Mouse (Mus musculus): ENCODE data around the gene Slc25a13. TPM values are rescaled to one million over a fixed set of nuclear protein-coding genes. Genes with fewer than 3 reads are reported as not detected.

Slc25a13 gene
- polyA plus RNA-seq, 1 experiment, result 3.2 TPM

DNA sequence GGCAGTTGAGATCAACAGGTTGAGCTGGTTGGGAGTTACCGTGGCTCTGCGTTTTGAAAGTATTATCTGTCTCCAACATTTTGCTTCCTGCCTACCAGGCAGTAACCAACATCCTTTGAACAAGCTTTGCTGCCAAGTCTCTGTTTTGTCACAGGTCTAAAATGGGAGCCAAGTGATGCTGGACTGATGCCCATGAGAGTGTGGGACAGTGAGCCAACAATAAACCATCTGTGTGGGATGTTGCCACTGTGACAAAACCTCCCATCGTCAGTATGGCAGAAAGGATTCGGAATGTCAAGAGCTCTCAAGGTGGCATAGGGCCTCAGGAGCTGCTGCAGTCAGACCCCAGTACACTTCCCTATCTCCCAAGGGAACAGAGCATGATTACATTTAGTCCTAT, 128.8 kb downstream of the Slc25a13 start:
- Histone ChIP-seq H3K36me3 (ENCODE audit: control insufficient read depth, insufficient read depth, low read length) (peaks cover 2% of the 10 kb centered on the region; the same call in 1 of the 2 replicates), H3K27ac (ENCODE audit: insufficient read depth, low read depth, low read length) (no peak overlapping the region), H3K27me3 (ENCODE audit: control insufficient read depth, insufficient read depth, low read length) (no peaks in the 10 kb centered on the region), H3K4me3 (ENCODE audit: low read depth, low read length) (no peak overlapping the region), H3K4me1 (ENCODE audit: control insufficient read depth, insufficient read depth, insufficient read length, low read length) (no peaks in the 10 kb centered on the region)
- 83% methylated on average over 4 of the region's 4 CpGs for WGBS
- TF ChIP-seq POLR2A (IDR thresholded peaks at IDR 0.05; ENCODE audit: low read depth, low read length) (no peak), CTCF (IDR thresholded peaks at IDR 0.05; ENCODE audit: extremely low read depth, insufficient read length, insufficient replicate concordance, low read depth, low read length) (no peak)

DNA sequence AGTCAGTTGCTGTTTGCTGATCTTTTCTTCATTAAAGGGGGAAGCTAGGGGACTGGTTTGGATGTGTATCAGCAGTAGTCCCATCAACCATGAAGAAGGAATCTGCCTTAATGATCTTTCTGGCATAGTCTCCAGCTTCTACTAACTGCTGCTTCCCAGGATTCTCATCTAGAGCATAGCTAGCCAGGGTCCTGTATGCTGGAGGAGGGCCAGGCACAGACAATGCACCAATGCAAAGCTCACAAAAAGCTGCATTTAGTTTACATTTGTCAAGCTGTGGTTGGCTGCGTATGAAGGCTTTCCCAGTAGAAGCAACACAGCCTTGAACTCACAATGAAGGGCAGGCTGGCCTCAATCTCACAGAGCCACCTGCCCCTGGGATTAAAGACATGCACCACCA, 136.5 kb downstream of the Slc25a13 start:
- Histone ChIP-seq H3K27ac (ENCODE audit: insufficient read depth, low read depth, low read length) (no peak overlapping the region), H3K4me1 (ENCODE audit: control insufficient read depth, insufficient read depth, insufficient read length, low read length) (no peaks in the 10 kb centered on the region), H3K27me3 (ENCODE audit: control insufficient read depth, insufficient read depth, low read length) (no peaks in the 10 kb centered on the region), H3K36me3 (ENCODE audit: control insufficient read depth, insufficient read depth, low read length) (peaks cover 2% of the 10 kb centered on the region; the same call in 1 of the 2 replicates), H3K4me3 (ENCODE audit: low read depth, low read length) (no peak overlapping the region)
- WGBS, result 83% methylated on average over 1 of the region's 1 CpGs
- TF ChIP-seq POLR2A (IDR thresholded peaks at IDR 0.05; ENCODE audit: low read depth, low read length), result no peak

DNA sequence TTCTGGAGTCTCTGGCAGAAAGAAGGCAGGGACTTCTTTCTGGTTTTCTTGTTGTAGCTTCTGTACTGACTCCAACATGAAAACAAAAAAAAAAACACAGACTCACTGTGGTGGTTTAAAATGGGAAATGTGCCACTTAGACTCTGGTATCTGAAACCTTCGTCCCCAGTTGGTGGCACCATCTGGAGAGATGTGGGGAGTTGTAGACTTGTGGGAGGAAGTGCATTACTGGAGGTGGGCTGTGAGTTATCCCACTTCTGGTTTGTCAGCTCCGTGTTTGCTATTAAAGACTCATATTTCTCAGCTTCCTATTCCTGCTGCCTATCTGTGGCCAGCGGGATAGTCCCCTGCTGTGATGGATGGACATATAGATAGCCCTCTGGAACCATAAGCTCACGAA, 139.7 kb downstream of the Slc25a13 start:
- H3K4me1 ChIP-seq (ENCODE audit: control insufficient read depth, insufficient read depth, insufficient read length, low read length), result no peaks in the 10 kb centered on the region
- TF ChIP-seq CTCF (IDR thresholded peaks at IDR 0.05; ENCODE audit: extremely low read depth, insufficient read length, insufficient replicate concordance, low read depth, low read length) (no peak), POLR2A (IDR thresholded peaks at IDR 0.05; ENCODE audit: low read depth, low read length) (no peak)
- no peaks in the 10 kb centered on the region for H3K27me3 ChIP-seq (ENCODE audit: control insufficient read depth, insufficient read depth, low read length)
- peaks cover 3% of the 10 kb centered on the region; the same call in 1 of the 2 replicates for H3K36me3 ChIP-seq (ENCODE audit: control insufficient read depth, insufficient read depth, low read length)
- H3K27ac ChIP-seq (ENCODE audit: insufficient read depth, low read depth, low read length), result no peak overlapping the region
- 79% methylated on average over 4 of the region's 4 CpGs for WGBS
- H3K4me3 ChIP-seq (ENCODE audit: low read depth, low read length), result no peak overlapping the region

DNA sequence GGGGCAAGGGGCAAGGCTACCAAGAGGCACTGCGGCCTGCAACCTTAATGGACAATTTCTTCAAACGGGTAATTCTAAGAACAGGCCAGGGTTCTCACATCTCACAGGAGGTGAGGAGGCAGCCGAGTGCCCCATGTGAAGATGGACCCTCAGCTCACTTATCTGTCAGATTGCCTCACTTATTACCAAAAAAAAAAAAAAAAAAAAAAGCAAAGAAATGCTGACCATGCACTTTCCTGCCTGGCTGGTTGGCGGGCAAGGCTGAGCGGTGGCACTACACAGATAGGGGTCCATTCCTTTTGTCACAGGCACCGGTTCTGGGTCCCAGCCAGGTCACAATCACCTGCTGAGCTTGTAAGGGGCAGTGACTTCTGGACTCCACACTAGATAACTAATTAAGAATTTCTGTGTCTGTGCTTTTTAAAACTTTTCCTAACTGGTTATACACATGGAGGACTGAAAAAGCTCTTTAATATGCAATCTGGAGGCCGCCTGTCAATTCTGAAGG, 141.0 kb downstream of the Slc25a13 start:
- TF ChIP-seq POLR2A (IDR thresholded peaks at IDR 0.05; ENCODE audit: low read depth, low read length), result no peak
- TF ChIP-seq CTCF (IDR thresholded peaks at IDR 0.05; ENCODE audit: extremely low read depth, insufficient read length, insufficient replicate concordance, low read depth, low read length), result no peak
- H3K27me3 ChIP-seq (ENCODE audit: control insufficient read depth, insufficient read depth, low read length), result no peaks in the 10 kb centered on the region
- no peak overlapping the region for H3K27ac ChIP-seq (ENCODE audit: insufficient read depth, low read depth, low read length)
- H3K36me3 ChIP-seq (ENCODE audit: control insufficient read depth, insufficient read depth, low read length), result peaks cover 3% of the 10 kb centered on the region; the same call in 1 of the 2 replicates
- 92% methylated on average over 7 of the region's 7 CpGs for WGBS
- no peak overlapping the region for H3K4me3 ChIP-seq (ENCODE audit: low read depth, low read length)
- no peaks in the 10 kb centered on the region for H3K4me1 ChIP-seq (ENCODE audit: control insufficient read depth, insufficient read depth, insufficient read length, low read length)

DNA sequence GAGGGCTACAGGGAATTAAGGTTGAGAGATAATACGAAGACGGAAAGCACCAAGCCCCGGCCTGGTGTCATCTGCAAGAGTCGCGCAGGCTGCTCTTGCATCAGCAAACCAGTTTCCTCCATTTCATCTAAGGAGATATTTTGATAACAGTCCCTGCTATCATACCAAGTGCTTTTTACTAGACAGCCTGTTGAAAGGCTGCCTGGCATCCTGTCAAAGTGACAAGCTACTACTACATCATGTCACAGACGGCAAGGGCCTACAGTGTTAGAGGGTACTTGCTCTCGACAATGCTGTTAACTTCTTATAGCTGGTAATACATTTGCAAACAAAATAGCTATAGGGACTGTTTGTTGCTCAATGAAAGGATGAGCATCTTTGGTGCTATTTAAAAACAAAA, 145.9 kb downstream of the Slc25a13 start:
- TF ChIP-seq POLR2A (IDR thresholded peaks at IDR 0.05; ENCODE audit: low read depth, low read length), result no peak
- TF ChIP-seq CTCF (IDR thresholded peaks at IDR 0.05; ENCODE audit: extremely low read depth, insufficient read length, insufficient replicate concordance, low read depth, low read length), result no peak
- no peak overlapping the region for H3K4me3 ChIP-seq (ENCODE audit: low read depth, low read length)
- no peak overlapping the region for H3K27ac ChIP-seq (ENCODE audit: insufficient read depth, low read depth, low read length)
- WGBS, result 93% methylated on average over 7 of the region's 7 CpGs
- no peaks in the 10 kb centered on the region for H3K27me3 ChIP-seq (ENCODE audit: control insufficient read depth, insufficient read depth, low read length)
- no peaks in the 10 kb centered on the region for H3K4me1 ChIP-seq (ENCODE audit: control insufficient read depth, insufficient read depth, insufficient read length, low read length)
- H3K36me3 ChIP-seq (ENCODE audit: control insufficient read depth, insufficient read depth, low read length), result peaks cover 2% of the 10 kb centered on the region; the same call in 1 of the 2 replicates

DNA sequence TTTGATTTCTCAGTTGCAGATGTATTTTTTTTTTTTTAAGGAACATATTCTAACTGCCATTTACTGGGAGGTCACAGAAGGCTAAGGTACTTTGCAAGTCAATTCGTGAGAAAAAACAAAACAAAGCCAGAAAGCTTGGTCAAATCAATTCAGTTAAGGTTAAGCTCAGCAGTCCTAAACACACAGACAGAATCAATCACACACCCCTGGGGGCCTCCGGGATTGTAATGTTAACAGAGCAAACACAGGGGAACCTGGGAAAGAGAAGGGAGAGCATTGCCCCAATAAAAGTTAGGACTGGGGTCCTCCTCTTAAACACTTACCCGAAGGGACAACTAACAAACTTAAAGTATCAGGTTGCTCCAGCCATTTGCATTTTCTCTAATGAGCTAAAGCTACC, 147.0 kb downstream of the Slc25a13 start:
- no peaks in the 10 kb centered on the region for H3K4me1 ChIP-seq (ENCODE audit: control insufficient read depth, insufficient read depth, insufficient read length, low read length)
- H3K36me3 ChIP-seq (ENCODE audit: control insufficient read depth, insufficient read depth, low read length), result peaks cover 2% of the 10 kb centered on the region; the same call in 1 of the 2 replicates
- no peaks in the 10 kb centered on the region for H3K27me3 ChIP-seq (ENCODE audit: control insufficient read depth, insufficient read depth, low read length)
- TF ChIP-seq POLR2A (IDR thresholded peaks at IDR 0.05; ENCODE audit: low read depth, low read length), result no peak
- no peak for TF ChIP-seq CTCF (IDR thresholded peaks at IDR 0.05; ENCODE audit: extremely low read depth, insufficient read length, insufficient replicate concordance, low read depth, low read length)
- WGBS, result 28% methylated on average over 3 of the region's 3 CpGs
- H3K4me3 ChIP-seq (ENCODE audit: low read depth, low read length), result no peak overlapping the region
- H3K27ac ChIP-seq (ENCODE audit: insufficient read depth, low read depth, low read length), result no peak overlapping the region

DNA sequence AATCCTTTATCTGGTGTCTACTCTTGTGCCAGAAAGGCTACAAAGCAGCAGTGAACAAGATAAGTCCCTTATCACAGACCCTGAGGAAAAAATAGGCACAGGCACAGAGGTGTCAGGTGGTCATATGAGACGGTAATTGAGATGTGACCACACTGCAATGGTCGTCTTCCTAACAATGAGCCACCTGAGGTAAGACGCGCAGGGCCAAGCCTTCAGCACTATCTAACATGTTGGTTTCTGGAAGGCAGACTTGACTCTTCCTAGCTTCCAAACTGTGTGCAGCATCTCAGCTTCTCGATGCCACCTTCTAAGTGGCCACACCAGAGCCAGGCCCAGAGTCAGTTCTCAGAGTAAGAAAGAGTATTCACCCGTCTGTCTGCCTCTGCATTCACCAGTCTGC, 149.8 kb downstream of the Slc25a13 start:
- Histone ChIP-seq H3K36me3 (ENCODE audit: control insufficient read depth, insufficient read depth, low read length) (no peaks in the 10 kb centered on the region), H3K27ac (ENCODE audit: insufficient read depth, low read depth, low read length) (no peak overlapping the region), H3K27me3 (ENCODE audit: control insufficient read depth, insufficient read depth, low read length) (no peaks in the 10 kb centered on the region), H3K4me1 (ENCODE audit: control insufficient read depth, insufficient read depth, insufficient read length, low read length) (no peaks in the 10 kb centered on the region), H3K4me3 (ENCODE audit: low read depth, low read length) (no peak overlapping the region)
- TF ChIP-seq CTCF (IDR thresholded peaks at IDR 0.05; ENCODE audit: extremely low read depth, insufficient read length, insufficient replicate concordance, low read depth, low read length) (no peak), POLR2A (IDR thresholded peaks at IDR 0.05; ENCODE audit: low read depth, low read length) (no peak)
- 93% methylated on average over 6 of the region's 6 CpGs for WGBS

All from small intestine, adult 2 months (tissue).